In genomic region chr14:120299716-120300115, GRCm38 (mm10) we compare ENCODE assay signal across 9 mouse cellular contexts. TPM values are rescaled to one million over a fixed set of nuclear protein-coding genes. Genes with fewer than 3 reads are reported as not detected.
DNase-seq lines count a peak whose midpoint lies in the region; ATAC-seq and TF ChIP-seq lines count a peak whose summit lies in the region.
"Had no signal": no experiment of that assay in that cellular context is flagged by ENCODE, and none has a peak within 500 bp of the region (broad histone marks: within the 10 kb centered on the region; RNA-seq: fewer than 3 reads in every experiment).

No protein-coding gene starts in this region.

- no peak overlapping the region for H3K27ac ChIP-seq in CH12.LX (ENCODE audit: insufficient read depth, low read depth)
- peak overlapping the region; percentile 93 for H3K27ac ChIP-seq in heart, embryonic 11.5 days (ENCODE audit: low read depth, low read length)
- no peak overlapping the region for H3K27ac ChIP-seq in forebrain, postnatal 0 days (ENCODE audit: low read depth, low read length)

- DNase-seq in gastrocnemius, postnatal 25 days: peak; percentile 41
- no peak for DNase-seq in gastrocnemius, postnatal 36 days
- no peak for DNase-seq in CH12.LX (ENCODE audit: extremely low read depth)
- peak; percentile 51 for DNase-seq in kidney, postnatal 10 days
- no peak for DNase-seq in cerebellum, postnatal 25 days
- no peak for DNase-seq in cerebellum, adult 11-12 months
- DNase-seq in forebrain, postnatal 0 days: no peak
- DNase-seq: gastrocnemius, postnatal 14 days had no signal

- in situ Hi-C loops in CH12.LX (cut with MboI; ENCODE audit: low pct_ligation_motif_present, low pct_unique_long_range_greater_than_20kb, low sequenced_read_pairs): loop anchor here (25.0 kb wide), 1 partner anchor 1612 kb away; no protein-coding TSS in a partner anchor

- no peak for TF ChIP-seq EP300 in CH12.LX (IDR thresholded peaks at IDR 0.05; ENCODE audit: low read length)

- no peaks in the 10 kb centered on the region for H3K27me3 ChIP-seq in CH12.LX (replicated peaks)
- H3K27me3 ChIP-seq in heart, embryonic 11.5 days (ENCODE audit: control insufficient read depth, insufficient read depth, low read length): no peaks in the 10 kb centered on the region
- no peaks in the 10 kb centered on the region for H3K27me3 ChIP-seq in forebrain, postnatal 0 days (ENCODE audit: insufficient read depth, low read length)

- H3K36me3 ChIP-seq in CH12.LX (replicated peaks in 1 of 2; ENCODE audit: control insufficient read depth in 1 of 2, insufficient read depth in 1 of 2, low read length in 1 of 2): peaks cover 0 to 19% of the 10 kb centered on the region in 2 experiments
- H3K36me3 ChIP-seq in heart, embryonic 11.5 days (ENCODE audit: control insufficient read depth, insufficient read depth, low read length): no peaks in the 10 kb centered on the region
- no peaks in the 10 kb centered on the region for H3K36me3 ChIP-seq in forebrain, postnatal 0 days (ENCODE audit: insufficient read depth)

- no peak overlapping the region for H3K4me3 ChIP-seq in CH12.LX (replicated peaks in 1 of 3; ENCODE audit: low read depth in 2 of 3, low read length in 2 of 3, poor library complexity in 1 of 3)
- no peak overlapping the region for H3K4me3 ChIP-seq in heart, embryonic 11.5 days (ENCODE audit: low read depth, low read length)
- H3K4me3 ChIP-seq in forebrain, postnatal 0 days (ENCODE audit: low read depth, low read length): no peak overlapping the region

- WGBS in heart, embryonic 11.5 days (ENCODE audit: insufficient replicate concordance): 12% methylated on average over 3 of the region's 3 CpGs
- 74% methylated on average over 3 of the region's 3 CpGs for WGBS in forebrain, postnatal 0 days

- ATAC-seq in heart, embryonic 11.5 days (replicated peaks; ENCODE audit: insufficient number of reproducible peaks, low FRiP score, low TSS enrichment): peak; percentile 70; the same call in 1 of the 2 replicates
- no peak for ATAC-seq in forebrain, postnatal 0 days

- intact Hi-C loops in gastrocnemius, postnatal 36 days (cut with DNase I): no loop called here

- peaks cover 51% of the 10 kb centered on the region for H3K79me2 ChIP-seq in CH12.LX (replicated peaks; ENCODE audit: control insufficient read depth, extremely low read depth, insufficient read depth, poor library complexity, severe bottlenecking)

- H3K9ac ChIP-seq in CH12.LX (ENCODE audit: insufficient read depth, low read depth): peak overlapping the region; percentile 24; the same call in 1 of the 2 replicates
- H3K9ac ChIP-seq in heart, embryonic 11.5 days (ENCODE audit: low read depth, low read length): no peak overlapping the region
- H3K9ac ChIP-seq in forebrain, postnatal 0 days: no peak overlapping the region

- TF ChIP-seq RAD21 in CH12.LX (IDR thresholded peaks at IDR 0.05; ENCODE audit: low read depth, low read length): no peak

- peaks cover 13 to 55% of the 10 kb centered on the region in 2 experiments for H3K4me1 ChIP-seq in CH12.LX (ENCODE audit: control insufficient read depth in 1 of 2, insufficient read depth in 2 of 2)
- peaks cover 72% of the 10 kb centered on the region for H3K4me1 ChIP-seq in heart, embryonic 11.5 days (ENCODE audit: control insufficient read depth, insufficient read depth, low read length)
- no peaks in the 10 kb centered on the region for H3K4me1 ChIP-seq in forebrain, postnatal 0 days (ENCODE audit: insufficient read depth)

- dilution Hi-C loops in CH12.LX (cut with MboI; ENCODE audit: extremely low pct_ligation_motif_present, extremely low pct_unique_long_range_greater_than_20kb, low sequenced_read_pairs): no loop called here

- no peak for TF ChIP-seq POLR2A in CH12.LX (IDR thresholded peaks at IDR 0.05; ENCODE audit: low read depth, low read length)

- TF ChIP-seq CTCF in CH12.LX (conservative IDR thresholded peaks at IDR 0.05 in 1 of 2, IDR thresholded peaks at IDR 0.05 in 1 of 2; ENCODE audit: low read depth in 2 of 2, low read length in 2 of 2): no peak
- TF ChIP-seq CTCF in forebrain, postnatal 0 days (IDR thresholded peaks at IDR 0.05; ENCODE audit: low read depth): no peak

- H3K9me3 ChIP-seq in CH12.LX (replicated peaks; ENCODE audit: low read length): no peaks in the 10 kb centered on the region
- no peaks in the 10 kb centered on the region for H3K9me3 ChIP-seq in heart, embryonic 11.5 days (replicated peaks; ENCODE audit: control insufficient read depth, low read length)
- no peaks in the 10 kb centered on the region for H3K9me3 ChIP-seq in forebrain, postnatal 0 days (ENCODE audit: low read length)

- H3K4me2 ChIP-seq in CH12.LX (ENCODE audit: insufficient read depth, low read depth, poor library complexity, severe bottlenecking): peak overlapping the region; percentile 41
- peak overlapping the region; percentile 49 for H3K4me2 ChIP-seq in heart, embryonic 11.5 days
- H3K4me2 ChIP-seq in forebrain, postnatal 0 days (ENCODE audit: low read depth): no peak overlapping the region

TF ChIP-seq in CH12.LX, 34 proteins besides CTCF, POLR2A, EP300 and RAD21:
- no peak for TF ChIP-seq NELFE (IDR thresholded peaks at IDR 0.05; ENCODE audit: low read depth, low read length)
- TF ChIP-seq SIN3A (IDR thresholded peaks at IDR 0.05; ENCODE audit: low read length): no peak
- no peak for TF ChIP-seq HCFC1 (IDR thresholded peaks at IDR 0.05; ENCODE audit: low read depth, low read length)
- no peak for TF ChIP-seq ZNF384 (IDR thresholded peaks at IDR 0.05; ENCODE audit: low read depth, low read length)
- TF ChIP-seq NRF1 (IDR thresholded peaks at IDR 0.05; ENCODE audit: low read depth, low read length): no peak
- no peak for TF ChIP-seq ELF1 (IDR thresholded peaks at IDR 0.05; ENCODE audit: low read depth, low read length)
- no peak for TF ChIP-seq JUN (IDR thresholded peaks at IDR 0.05; ENCODE audit: insufficient read depth, low read depth, low read length)
- no peak for TF ChIP-seq E2F4 (IDR thresholded peaks at IDR 0.05; ENCODE audit: insufficient replicate concordance, low read depth, low read length)

RNA-seq across cellular contexts. Expression of gene Mbnl2, which starts 24.2 kb away (rescaled TPM):
- 100 to 1,000 TPM; 269 to 316 TPM for total RNA-seq in gastrocnemius, postnatal 25 days (2021)
- total RNA-seq in gastrocnemius, postnatal 36 days (2021): 100 to 1,000 TPM; 312 to 318 TPM
- 19.6 and 23.9 TPM in 2 replicates for total RNA-seq in CH12.LX (2012; rRNA removed)
- total RNA-seq in CH12.LX (2014; rRNA removed): 23.7 and 23.8 TPM in 2 replicates
- 21.8 and 28.9 TPM in 2 replicates for polyA plus RNA-seq in CH12.LX (2012; ENCODE audit: insufficient read length, low read depth)
- polyA plus RNA-seq in heart, embryonic 11.5 days (2014; fragmentation: Nextera tagmentation; extraction: Ambion mirVana): 107 and 126 TPM in 2 replicates
- total RNA-seq in forebrain, postnatal 0 days (2014; rRNA removed): 38.9 and 58.6 TPM in 2 replicates
- 17.1 and 23.9 TPM in 2 replicates for polyA plus RNA-seq in forebrain, postnatal 0 days (2015; fragmentation: Nextera tagmentation; extraction: Ambion mirVana)

Comparison
In these comparisons a context has a peak if more than half of its experiments do, and no peak if none do; other contexts are left out.
1. DNase-seq: peak in gastrocnemius, postnatal 25 days (single experiment) and kidney, postnatal 10 days (single experiment); none in gastrocnemius, postnatal 36 days (0 of 2), CH12.LX (single experiment), cerebellum, postnatal 25 days (0 of 2), cerebellum, adult 11-12 months (single experiment) and forebrain, postnatal 0 days (single experiment).